Mouse (Mus musculus) ES-Bruce4 (cell line): ENCODE results near the gene Atp2b4.

Experiments
- CTCF ChIP-seq: IDR thresholded peaks from one replicate; pipeline ENCODE4 v1.8.1; 2011; ENCODE audit warnings: low read depth, low read length
- EP300 ChIP-seq: IDR thresholded peaks from 2 replicates; pipeline ENCODE4 v1.6.1; 2011; ENCODE audit warnings: low read depth, low read length; ENCODE audit not compliant: insufficient read depth
- POLR2A ChIP-seq: IDR thresholded peaks from one replicate; pipeline ENCODE4 v1.8.1; 2011; ENCODE audit warnings: low read length; ENCODE audit not compliant: insufficient read depth

DNA sequence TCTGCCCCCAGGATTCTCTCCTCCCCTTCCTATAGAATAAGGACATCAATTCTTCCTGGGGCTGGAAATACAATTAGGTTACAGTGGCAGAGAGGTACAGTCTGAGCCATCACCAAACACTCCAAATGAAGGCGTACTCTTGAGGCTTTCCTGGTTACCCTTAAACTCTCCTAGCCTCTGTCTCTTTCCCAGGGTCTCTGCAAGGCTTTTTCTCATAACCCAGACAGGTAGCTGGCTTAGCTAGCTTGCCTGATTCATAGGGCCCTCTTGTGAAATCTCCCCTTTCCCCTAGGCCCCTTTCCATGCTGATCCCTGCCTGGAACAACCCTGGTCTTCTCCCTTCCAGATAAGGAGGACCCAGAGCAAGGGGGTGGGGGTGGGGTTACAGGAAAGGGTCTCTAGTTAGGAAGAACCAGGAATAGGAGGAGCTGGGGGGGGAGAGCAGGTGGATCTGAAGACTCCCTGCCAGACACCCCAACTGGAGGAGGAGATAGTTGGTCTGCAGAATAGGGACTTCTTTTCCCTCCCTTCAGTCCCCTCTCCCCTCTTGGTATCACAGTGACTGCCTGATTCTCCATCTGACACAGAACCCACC is 1.9 kb downstream of the Atp2b4 start:
- TF ChIP-seq POLR2A (no peak), EP300 (no peak), CTCF (no peak)
